Mouse (Mus musculus): ENCODE measurements around the gene Myo1b.
A peak's percentile ranks its signal among the peaks of the same experiment; 100 is the strongest.

Gene Myo1b

DNA sequence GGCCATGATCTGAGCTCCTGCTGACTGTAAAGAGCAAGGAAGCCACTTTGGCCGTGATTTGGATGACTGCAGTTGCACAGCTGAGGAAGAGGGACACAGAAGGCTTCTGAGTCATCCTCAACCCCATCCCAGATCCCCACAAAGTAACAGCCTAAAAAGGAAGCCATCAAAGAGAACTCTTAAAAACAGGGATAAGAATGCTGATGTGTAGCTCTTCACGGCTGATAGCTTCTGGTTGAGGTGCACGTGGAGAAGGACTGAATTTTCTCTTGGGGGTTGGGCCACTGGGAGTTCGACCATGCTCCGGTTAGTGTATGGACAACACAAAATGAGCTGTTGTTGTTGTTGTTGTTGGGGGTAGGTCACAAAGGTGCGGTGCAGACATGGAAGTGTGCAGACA lies 181.2 kb downstream of the Myo1b start:
- DNase-seq (ENCODE audit: low read depth, low spot score) = no peak

GRCm38 (mm10) chr1:51729407-51729806 lies 186.5 kb downstream of the Myo1b start:
- no peak for DNase-seq (ENCODE audit: low read depth, low spot score)

DNA sequence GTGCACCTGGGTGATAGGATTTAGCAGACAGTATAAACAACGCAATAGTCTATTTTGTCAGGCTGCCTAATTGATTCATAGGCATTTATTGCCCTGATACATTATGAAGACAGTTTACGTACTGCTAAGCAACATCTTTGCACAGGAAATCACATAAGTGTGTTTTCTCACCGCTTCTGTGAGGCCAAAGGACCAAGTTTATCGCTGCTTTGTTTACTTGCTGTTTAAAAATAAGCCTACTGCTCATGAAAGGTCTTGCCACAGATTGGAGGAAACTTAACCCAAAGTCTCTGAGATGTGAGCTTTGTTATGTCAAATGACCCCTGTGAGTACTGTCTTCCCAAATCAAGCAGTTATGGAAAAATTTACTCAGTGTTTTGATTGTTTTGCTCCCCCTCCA lies 187.1 kb downstream of the Myo1b start:
- no peak for DNase-seq (ENCODE audit: low read depth, low spot score)

DNA sequence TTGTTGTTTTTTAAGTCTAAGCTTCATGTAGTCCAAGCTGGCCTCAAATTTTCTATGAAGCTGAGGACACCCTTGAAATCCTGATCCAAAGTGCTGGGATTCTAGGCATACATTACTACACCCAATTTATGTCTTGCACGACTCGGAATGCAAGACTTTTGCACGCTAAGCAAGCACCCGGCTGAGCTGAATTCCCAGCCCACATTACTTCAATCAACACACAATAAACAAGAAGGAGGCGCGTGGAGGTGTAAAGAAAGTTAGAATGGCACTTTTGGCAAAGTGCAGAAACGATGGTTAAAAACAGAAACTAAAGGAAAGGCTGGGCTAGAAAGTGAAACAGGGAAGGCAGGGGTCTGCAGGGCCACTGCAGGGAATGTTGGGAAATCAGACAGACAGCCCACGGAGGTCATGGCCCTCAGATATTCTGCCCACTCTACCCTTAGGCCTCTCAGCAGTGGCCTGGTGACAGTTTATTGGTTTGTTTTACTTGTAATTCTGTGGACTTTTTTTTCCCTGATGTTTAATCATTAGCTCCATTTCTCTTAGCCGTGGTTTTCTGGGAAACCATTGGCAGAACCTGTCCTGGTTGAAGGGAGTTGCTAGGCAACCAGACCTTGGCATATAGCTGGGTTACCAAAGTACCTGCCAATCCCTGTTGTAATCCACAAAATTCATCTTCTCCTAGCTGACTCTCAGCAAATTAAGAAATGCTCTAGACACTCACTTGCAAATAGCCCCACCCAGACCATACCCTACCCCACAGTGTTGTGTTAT lies 195.8 kb downstream of the Myo1b start:
- DNase-seq (ENCODE audit: low read depth, low spot score) = peak; percentile 22

DNA sequence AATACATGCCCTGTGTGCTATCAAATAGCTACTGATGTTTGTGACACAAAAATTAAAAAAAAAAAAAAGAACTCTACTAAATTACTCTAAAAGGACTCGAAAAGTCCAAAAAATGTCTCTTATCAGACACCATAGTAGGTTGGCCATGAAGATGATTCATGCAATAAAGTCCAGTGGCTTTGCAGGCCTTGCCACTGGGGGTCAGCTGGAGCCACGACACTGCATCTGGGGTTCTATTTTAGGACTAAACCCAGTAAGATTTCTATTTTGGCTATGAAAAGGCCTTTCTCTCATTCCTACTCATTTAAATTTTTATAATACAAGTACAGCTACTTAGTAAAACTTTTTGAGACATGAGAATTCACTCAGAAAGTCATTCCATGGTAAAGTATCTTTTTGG lies 205.0 kb downstream of the Myo1b start:
- DNase-seq (ENCODE audit: low read depth, low spot score) = no peak

- no peak for DNase-seq (ENCODE audit: low read depth, low spot score)
Measured at GRCm38 (mm10) chr1:51706106-51706505, 209.8 kb downstream of the Myo1b start.

- no peak for DNase-seq (ENCODE audit: low read depth, low spot score)
Measured at GRCm38 (mm10) chr1:51704610-51705009, 211.3 kb downstream of the Myo1b start.

All from R1 (cell line).